Mouse (Mus musculus) liver, embryonic 14.5 days (tissue): ENCODE data around the gene Acbd4.

Source experiments
- CTCF ChIP-seq: IDR thresholded peaks from 2 replicates; pipeline ENCODE4 v1.5.1; 2016; ENCODE audit warnings: antibody characterized with exemption, low read depth, control low read depth
- EP300 ChIP-seq: IDR thresholded peaks from 2 replicates; pipeline ENCODE4 v1.6.1; 2016; ENCODE audit warnings: antibody characterized with exemption, low read depth

DNA sequence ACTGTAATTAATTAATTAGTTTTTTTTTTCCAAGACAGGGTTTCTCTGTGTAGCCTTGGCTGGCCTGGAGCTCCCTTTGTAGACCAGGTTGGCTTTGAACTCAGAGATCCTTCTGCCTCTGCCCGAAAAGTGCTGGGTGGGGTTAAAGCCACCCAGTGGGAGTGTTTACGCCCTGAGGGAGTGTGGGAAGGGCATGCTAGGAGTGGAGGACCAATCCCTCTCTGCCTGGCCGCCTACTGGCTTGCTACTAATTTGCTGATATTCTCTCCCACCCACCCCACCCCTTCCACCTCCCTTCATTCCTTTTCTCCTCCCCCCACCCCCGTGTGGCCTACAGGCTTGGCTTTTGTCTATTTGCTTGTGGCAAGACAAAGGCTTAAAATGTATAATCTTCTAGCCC lies 4.9 kb downstream of the Acbd4 start:
- TF ChIP-seq CTCF = no peak; the same call in 1 of the 2 replicates
- no peak for TF ChIP-seq EP300
